Mouse (Mus musculus) kidney, postnatal 0 days (tissue): ENCODE data around the gene Als2. TPM values are rescaled to one million over a fixed set of nuclear protein-coding genes. Genes with fewer than 3 reads are reported as not detected.

Experiments used
- ATAC-seq: fragments of 200-750 bp; cut with Nextera tagmentation; replicated peaks from 2 replicates; pipeline ENCODE4 v1.8.0; 2017; ENCODE audit warnings: low read depth, moderate number of reproducible peaks, moderate TSS enrichment, moderate library complexity; ENCODE audit not compliant: low FRiP score
- DNase-seq: peaks from one replicate; pipeline ENCODE4 v3.0.0-alpha.2; 2016; ENCODE audit warnings: low spot score
- H3K27ac ChIP-seq: fragments of 300-500 bp; sonication (generic); 2 replicates; pipeline ENCODE4 v1.5.1; 2014; ENCODE audit warnings: mild to moderate bottlenecking
- H3K27me3 ChIP-seq: fragments of 300-500 bp; sonication (generic); 2 replicates; pipeline ENCODE4 v1.6.1; 2014; ENCODE audit warnings: low read length, mixed read lengths; ENCODE audit not compliant: insufficient read depth
- H3K36me3 ChIP-seq: fragments of 300-500 bp; sonication (generic); 2 replicates; pipeline ENCODE4 v1.6.1; 2014; ENCODE audit warnings: low read length, mixed read lengths; ENCODE audit not compliant: insufficient read depth
- H3K4me1 ChIP-seq: fragments of 300-500 bp; sonication (generic); replicated peaks from 2 replicates; pipeline ENCODE4 v1.6.1; 2014; ENCODE audit warnings: antibody characterized with exemption, low read length, mixed read lengths; ENCODE audit not compliant: insufficient read depth
- H3K4me2 ChIP-seq: fragments of 300-500 bp; sonication (generic); 2 replicates; pipeline ENCODE4 v1.6.1; 2014; ENCODE audit warnings: mild to moderate bottlenecking, low read length, moderate library complexity, mixed read lengths
- H3K4me3 ChIP-seq: fragments of 300-500 bp; sonication (generic); replicated peaks from 2 replicates; pipeline ENCODE4 v1.5.1; 2014; ENCODE audit warnings: low read depth, low read length
- H3K9ac ChIP-seq: fragments of 300-500 bp; sonication (generic); 2 replicates; pipeline ENCODE4 v1.6.1; 2014; ENCODE audit warnings: low read depth, low read length
- H3K9me3 ChIP-seq: fragments of 300-500 bp; sonication (generic); replicated peaks from 2 replicates; pipeline ENCODE4 v1.6.1; 2016; ENCODE audit warnings: low read length, inconsistent platforms, mixed read lengths
- CTCF ChIP-seq: IDR thresholded peaks from 2 replicates; pipeline ENCODE4 v1.5.1; 2016; ENCODE audit warnings: antibody characterized with exemption, low read depth, mild to moderate bottlenecking, moderate library complexity
- whole genome bisulfite sequencing: fragments of 180-500 bp; shearing (Covaris S2); extraction: QIAGEN DNeasy Blood & Tissue Kit; methylation state at CpG from one replicate; pipeline ENCODE4 v1.1.7; 2014; 5-methylcytosine and 5-hydroxymethylcytosine counted together
- polyA plus RNA-seq: library from polyadenylated mRNA; unstranded; fragments of >200 nt; fragmentation: Nextera tagmentation; extraction: Ambion mirVana; gene quantifications from 2 replicates; pipeline ENCODE4 v1.2.1, GENCODE M21; 2015

The Als2 gene
- polyA plus RNA-seq, 1 experiment from 2014 or later = 6.0 TPM

DNA sequence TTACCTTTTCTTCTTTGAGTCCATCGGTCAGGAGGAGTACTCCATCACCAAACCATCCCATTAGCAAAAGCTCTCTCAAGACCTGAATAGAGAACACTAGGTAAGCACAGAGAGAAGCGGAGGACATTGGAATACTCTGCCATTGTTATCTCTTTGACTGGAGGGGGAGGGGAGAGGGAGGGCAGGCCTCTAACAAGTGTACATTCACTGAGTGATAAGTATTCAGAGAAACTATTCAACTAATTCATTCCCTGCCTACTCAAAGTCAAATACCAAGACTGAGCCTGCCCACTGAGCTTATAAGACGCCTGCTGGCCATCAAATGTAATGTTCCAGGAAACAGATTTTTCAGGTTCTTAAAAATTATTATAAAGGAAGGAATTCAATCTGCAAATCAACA lies 16.7 kb downstream of the Als2 start:
- WGBS = 83% methylated on average over 3 of the region's 3 CpGs

DNA sequence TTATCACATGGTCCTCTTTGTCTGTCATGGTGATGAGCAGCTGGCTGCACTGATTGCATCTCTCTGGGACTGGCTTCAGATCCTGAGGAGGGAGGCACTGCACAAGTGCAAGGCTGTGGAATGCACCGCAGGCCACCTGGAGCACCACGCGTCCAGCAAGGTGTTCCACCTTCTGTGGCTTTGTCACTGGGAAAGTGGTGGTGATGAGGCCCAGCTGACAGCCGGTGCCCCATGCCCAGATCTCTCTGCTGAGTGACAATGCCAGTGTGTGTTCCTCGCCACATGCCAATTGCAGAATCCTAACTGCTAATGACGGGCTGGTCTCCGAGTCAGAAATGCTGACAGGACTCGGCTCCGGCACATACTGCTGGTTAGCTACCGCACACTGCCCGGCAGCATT lies 21.6 kb downstream of the Als2 start:
- no peak for DNase-seq
- Histone ChIP-seq H3K9me3 (no peaks in the 10 kb centered on the region), H3K36me3 (peaks cover 12% of the 10 kb centered on the region; the same call in 1 of the 2 replicates), H3K27me3 (no peaks in the 10 kb centered on the region), H3K4me1 (no peaks in the 10 kb centered on the region), H3K4me2 (no peak overlapping the region), H3K9ac (no peak overlapping the region), H3K4me3 (no peak overlapping the region), H3K27ac (no peak overlapping the region)
- WGBS = 93% methylated on average over 11 of the region's 11 CpGs
- TF ChIP-seq CTCF = no peak
- ATAC-seq = no peak

More for the DNA sequence above, 16.7 kb downstream of the Als2 start:
- Histone ChIP-seq H3K4me3 (no peak overlapping the region), H3K9me3 (no peaks in the 10 kb centered on the region), H3K4me2 (no peak overlapping the region), H3K27ac (no peak overlapping the region), H3K27me3 (no peaks in the 10 kb centered on the region), H3K36me3 (0 out of 2 replicates have a peak, but pooled peaks cover 4% of the 10 kb centered on the region), H3K9ac (no peak overlapping the region), H3K4me1 (no peaks in the 10 kb centered on the region)
- no peak for TF ChIP-seq CTCF
- ATAC-seq = no peak
- DNase-seq = no peak

DNA sequence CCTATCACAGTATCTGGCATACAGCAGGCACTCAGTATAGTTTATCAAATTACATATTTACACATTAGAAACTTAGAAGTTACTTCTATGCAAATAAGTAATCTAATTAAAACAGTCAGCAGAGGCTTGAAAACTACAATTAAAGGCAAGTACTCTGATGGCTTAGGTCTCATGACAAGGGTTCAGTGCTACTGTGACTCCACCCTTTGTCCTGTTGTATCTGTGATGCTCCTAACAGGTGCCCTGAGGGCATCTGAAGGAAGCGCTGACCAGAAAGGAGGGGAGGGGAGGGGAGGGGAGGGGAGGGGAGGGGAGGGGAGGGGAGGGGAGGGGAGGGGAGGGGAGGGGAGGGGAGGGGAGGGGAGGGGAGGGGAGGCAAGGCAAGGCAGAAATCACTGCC lies 24.1 kb downstream of the Als2 start:
- Histone ChIP-seq H3K27ac (peak overlapping the region; percentile 72; the same call in 1 of the 2 replicates), H3K4me1 (no peaks in the 10 kb centered on the region), H3K9me3 (no peaks in the 10 kb centered on the region), H3K4me2 (no peak overlapping the region), H3K36me3 (peaks cover 17% of the 10 kb centered on the region; the same call in 1 of the 2 replicates), H3K4me3 (no peak overlapping the region), H3K9ac (no peak overlapping the region), H3K27me3 (no peaks in the 10 kb centered on the region)
- DNase-seq (no peak), ATAC-seq (no peak)
- no CpG with 5 or more reads among the region's 1 CpGs for WGBS
- TF ChIP-seq CTCF = no peak

DNA sequence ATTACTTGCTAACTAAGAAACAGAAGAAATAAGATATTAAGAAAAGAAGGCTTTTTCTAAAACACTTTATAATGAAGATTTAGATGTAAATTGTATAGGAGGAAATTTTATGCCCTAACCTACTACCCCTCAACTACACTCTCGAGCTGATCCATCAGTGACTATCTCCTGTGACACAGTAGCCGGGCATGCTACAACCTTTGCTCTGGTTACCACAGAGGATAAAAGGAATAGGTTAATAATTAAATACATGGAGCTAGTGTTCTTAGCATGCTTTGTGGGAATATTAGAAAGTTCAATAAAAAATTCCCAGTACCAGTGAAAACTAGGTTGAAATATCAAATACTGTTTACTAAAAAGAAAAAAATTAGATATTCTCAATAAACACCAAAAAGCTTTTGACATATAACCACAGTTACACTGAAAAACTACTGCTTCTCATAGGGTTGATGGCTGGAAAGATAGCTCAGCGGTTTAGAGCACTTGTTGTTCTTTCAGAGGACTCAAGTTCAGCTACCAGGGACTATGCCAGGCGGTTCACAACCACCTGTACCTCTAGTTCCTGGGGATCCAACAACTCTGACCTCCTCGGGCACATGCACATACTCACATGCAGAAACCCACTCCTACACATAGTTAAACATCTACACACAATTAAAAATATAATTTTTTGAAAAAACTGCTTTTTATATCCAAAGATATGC lies 24.8 kb downstream of the Als2 start:
- H3K4me3 ChIP-seq = no peak overlapping the region
- H3K27ac ChIP-seq = peak overlapping the region; percentile 72
- peak; percentile 32 for DNase-seq

DNA sequence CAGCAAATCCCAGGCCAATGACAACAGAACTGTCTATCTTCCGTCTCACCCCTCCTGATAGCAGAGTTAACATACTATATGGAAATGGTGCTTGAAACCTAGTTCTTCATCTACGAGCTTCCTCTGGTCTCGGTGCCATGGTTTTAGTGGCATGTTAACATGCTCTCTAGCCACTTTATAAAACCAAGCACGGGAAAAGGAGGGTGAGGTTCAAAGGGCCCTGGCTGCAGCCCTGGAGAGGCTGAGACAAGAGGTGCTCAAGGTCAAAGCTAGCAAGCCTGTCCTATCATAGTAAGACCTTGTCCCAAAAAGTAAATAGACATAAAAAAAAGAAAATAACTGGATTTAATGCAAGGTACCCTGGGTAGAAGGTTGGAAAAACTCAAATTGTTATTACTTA lies 25.4 kb downstream of the Als2 start:
- no peak overlapping the region for H3K9ac ChIP-seq
- no peaks in the 10 kb centered on the region for H3K4me1 ChIP-seq
- ATAC-seq (no peak), DNase-seq (no peak)
- H3K4me2 ChIP-seq = no peak overlapping the region
- no peak for TF ChIP-seq CTCF
- H3K27me3 ChIP-seq = no peaks in the 10 kb centered on the region
- H3K27ac ChIP-seq = peak overlapping the region; percentile 47
- peaks cover 20% of the 10 kb centered on the region; the same call in 1 of the 2 replicates for H3K36me3 ChIP-seq
- 73% methylated on average over 4 of the region's 4 CpGs for WGBS
- no peak overlapping the region for H3K4me3 ChIP-seq
- H3K9me3 ChIP-seq = no peaks in the 10 kb centered on the region

More for the DNA sequence above, 24.8 kb downstream of the Als2 start:
- no peaks in the 10 kb centered on the region for H3K9me3 ChIP-seq
- no peak overlapping the region for H3K9ac ChIP-seq
- TF ChIP-seq CTCF = no peak
- no peak overlapping the region for H3K4me2 ChIP-seq
- H3K4me1 ChIP-seq = no peaks in the 10 kb centered on the region
- WGBS = 56% methylated on average over 5 of the region's 5 CpGs
- peak; percentile 82; the same call in 1 of the 2 replicates for ATAC-seq
- H3K27me3 ChIP-seq = no peaks in the 10 kb centered on the region
- peaks cover 17% of the 10 kb centered on the region; the same call in 1 of the 2 replicates for H3K36me3 ChIP-seq

DNA sequence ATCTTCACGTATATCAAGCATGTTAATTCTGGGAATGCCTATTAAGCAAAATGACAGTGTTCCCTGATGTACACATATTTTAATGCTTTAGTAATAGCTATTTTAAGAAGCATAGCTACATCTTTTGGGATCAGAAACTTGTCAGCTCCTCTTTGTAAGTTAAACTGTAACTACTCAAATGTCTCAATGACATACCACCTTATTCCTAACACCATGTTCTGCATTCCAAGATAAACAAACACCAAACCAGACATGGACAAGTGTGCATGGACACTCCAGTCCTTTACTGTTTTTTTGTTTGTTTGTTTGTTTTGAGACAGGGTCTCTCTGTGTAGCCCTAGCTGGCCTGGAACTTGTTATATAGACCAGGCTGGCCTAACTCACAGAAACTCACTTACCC lies 28.7 kb downstream of the Als2 start:
- no peak for TF ChIP-seq CTCF
- no peak for DNase-seq
- no peak overlapping the region for H3K27ac ChIP-seq
- no peak overlapping the region for H3K4me2 ChIP-seq
- 76% methylated on average over 1 of the region's 1 CpGs for WGBS
- no peaks in the 10 kb centered on the region for H3K9me3 ChIP-seq
- no peak overlapping the region for H3K4me3 ChIP-seq
- H3K9ac ChIP-seq = no peak overlapping the region
- H3K4me1 ChIP-seq = no peaks in the 10 kb centered on the region
- peaks cover 22% of the 10 kb centered on the region; the same call in 1 of the 2 replicates for H3K36me3 ChIP-seq
- ATAC-seq = no peak
- H3K27me3 ChIP-seq = no peaks in the 10 kb centered on the region
